ENCODE assay signal across 8 mouse cellular contexts in genomic region chr5:125243928-125244327, GRCm38 (mm10).
A peak's percentile ranks its signal among the peaks of the same experiment; 100 is the strongest.
DNase-seq lines count a peak whose midpoint lies in the region; ATAC-seq lines count a peak whose summit lies in the region.

No protein-coding gene starts in this region.

- peak; percentile 81 for DNase-seq in embryonic facial prominence, embryonic 14.5 days (ENCODE audit: low spot score)
- DNase-seq in frontal cortex, postnatal 36 days (ENCODE audit: low spot score in 2 of 2), result peak; percentile 94 to 97
- DNase-seq in left cerebral cortex, postnatal 10 days (ENCODE audit: extremely low spot score in 1 of 2, low spot score in 2 of 2), result peak; percentile 88 to 91
- peak; percentile 93 to 96 for DNase-seq in right cerebral cortex, adult 2 months (ENCODE audit: low spot score in 2 of 2)
- no peak for DNase-seq in Muller cell, postnatal 12 days (ENCODE audit: inconsistent ontology term)
- DNase-seq in urinary bladder, postnatal 14 days (ENCODE audit: low spot score), result no peak
- no peak for DNase-seq in spleen, postnatal 4 days (ENCODE audit: low spot score in 2 of 2)
- DNase-seq in cerebellum, adult 11 months, result no peak

- peak overlapping the region; percentile 49 for H3K27ac ChIP-seq in embryonic facial prominence, embryonic 14.5 days (replicated peaks; ENCODE audit: low read depth, low read length)

- peaks cover 18% of the 10 kb centered on the region for H3K4me1 ChIP-seq in embryonic facial prominence, embryonic 14.5 days (ENCODE audit: control insufficient read depth, insufficient read depth, low read length)

- no peak overlapping the region for H3K4me3 ChIP-seq in embryonic facial prominence, embryonic 14.5 days (ENCODE audit: low read depth, low read length)

- ATAC-seq in embryonic facial prominence, embryonic 14.5 days (ENCODE audit: low read depth), result no peak

- H3K27me3 ChIP-seq in embryonic facial prominence, embryonic 14.5 days (replicated peaks; ENCODE audit: control insufficient read depth, insufficient read depth, low read length), result no peaks in the 10 kb centered on the region

- H3K4me2 ChIP-seq in embryonic facial prominence, embryonic 14.5 days (ENCODE audit: low read depth, low read length), result no peak overlapping the region

- intact Hi-C loops in left cerebral cortex, postnatal 10 days (cut with DNase I), result no loop called here

- no peak overlapping the region for H3K9ac ChIP-seq in embryonic facial prominence, embryonic 14.5 days (ENCODE audit: low read depth, low read length)

- 39% methylated on average over 6 of the region's 6 CpGs for WGBS in embryonic facial prominence, embryonic 14.5 days

- no peaks in the 10 kb centered on the region for H3K9me3 ChIP-seq in embryonic facial prominence, embryonic 14.5 days (ENCODE audit: control insufficient read depth, low read length)

- H3K36me3 ChIP-seq in embryonic facial prominence, embryonic 14.5 days (ENCODE audit: control insufficient read depth, insufficient read depth, low read length), result no peaks in the 10 kb centered on the region

Comparison
In these comparisons a context has a peak if more than half of its experiments do, and no peak if none do; other contexts are left out.
1. DNase-seq: peak in embryonic facial prominence, embryonic 14.5 days (single experiment), frontal cortex, postnatal 36 days (2 of 2), left cerebral cortex, postnatal 10 days (2 of 2) and right cerebral cortex, adult 2 months (2 of 2); none in Muller cell, postnatal 12 days (single experiment), urinary bladder, postnatal 14 days (single experiment), spleen, postnatal 4 days (0 of 2) and cerebellum, adult 11 months (single experiment).